Mouse (Mus musculus) adrenal gland, adult 10 weeks (tissue): Measurements from ENCODE around the gene Srcin1. TPM values are rescaled to one million over a fixed set of nuclear protein-coding genes. Genes with fewer than 3 reads are reported as not detected.

Experiments
- polyA plus RNA-seq: library from polyadenylated mRNA; stranded (reverse); fragments of 350-450 nt; fragmentation: Illumina TruSeq; extraction: RNeasy Lipid Tissue Mini Kit (QIAGEN cat#74804); gene quantifications from one replicate; pipeline ENCODE4 v1.2.3, GENCODE M21; 2014; ENCODE audit warnings: low read depth, low replicate concordance

The Srcin1 gene
- 3.6 TPM for polyA plus RNA-seq

GRCm38 (mm10) chr11:97576136-97576906 lies at the start of gene Srcin1:
Srcin1 (minus strand) TSS chr11:97576186.

GRCm38 (mm10) chr11:97499865-97500719 lies 75.9 kb downstream of the Srcin1 start, which contains the start of gene 4933428G20Rik:
4933428G20Rik (minus strand) TSS chr11:97500340.

Other genes with a start within 250 kb of the Srcin1 start
- gene Gpr179, start 224.1 kb downstream of the Srcin1 start, polyA plus RNA-seq = 0.17 TPM
- gene Socs7, start 213.6 kb downstream of the Srcin1 start, polyA plus RNA-seq = 11.1 TPM
- gene Arhgap23, start 160.7 kb downstream of the Srcin1 start, polyA plus RNA-seq = 10.8 TPM
- gene 4933428G20Rik, start 75.8 kb downstream of the Srcin1 start, polyA plus RNA-seq = not detected
- gene Epop, start 53.5 kb upstream of the Srcin1 start, polyA plus RNA-seq = 0.23 TPM
- gene Mllt6, start 87.2 kb upstream of the Srcin1 start, polyA plus RNA-seq = 7.2 TPM
- gene Cisd3, start 109.6 kb upstream of the Srcin1 start, polyA plus RNA-seq = 11.4 TPM
- 3.8 TPM for gene Pcgf2, start 124.3 kb upstream of the Srcin1 start, polyA plus RNA-seq
- 12.1 TPM for gene Psmb3, start 127.2 kb upstream of the Srcin1 start, polyA plus RNA-seq
- 17.1 TPM for gene Pip4k2b, start 168.5 kb upstream of the Srcin1 start, polyA plus RNA-seq
- 20.1 TPM for gene Cwc25, start 190.4 kb upstream of the Srcin1 start, polyA plus RNA-seq
- not detected for gene 1700001P01Rik, start 199.7 kb upstream of the Srcin1 start, polyA plus RNA-seq
- 1,551 TPM for gene Rpl23, start 206.3 kb upstream of the Srcin1 start, polyA plus RNA-seq
- 49.3 TPM for gene Lasp1, start 222.8 kb upstream of the Srcin1 start, polyA plus RNA-seq